Mouse (Mus musculus) embryonic facial prominence, embryonic 14.5 days (tissue): ENCODE data around the gene Zc3h8. TPM values are rescaled to one million over a fixed set of nuclear protein-coding genes. Genes with fewer than 3 reads are reported as not detected.

Experiments
- microRNA-seq: library from miRNA; unstranded; fragments of <30 nt; microRNA quantifications from one replicate; pipeline ENCODE4, GENCODE M21; 2016; ENCODE audit warnings: borderline number of aligned reads
- polyA plus RNA-seq: library from polyadenylated mRNA; unstranded; fragments of >200 nt; fragmentation: Nextera tagmentation; extraction: Ambion mirVana; gene quantifications from 2 replicates; pipeline ENCODE4 v1.2.1, GENCODE M21; 2014

The Zc3h8 gene
- polyA plus RNA-seq, 1 experiment from 2014 or later, result 7.1 TPM

Small RNA genes within 50 kb of the gene (microRNA-seq; reads per million reads assigned to microRNA genes)
- gene Gm22859, result not detected

Other genes with a start within 250 kb of the Zc3h8 start
- gene Mertk, start 245.1 kb downstream of the Zc3h8 start, polyA plus RNA-seq, result 9.6 and 9.8 TPM in 2 replicates
- gene Tmem87b, start 126.0 kb downstream of the Zc3h8 start, polyA plus RNA-seq, result 26.8 and 28.4 TPM in 2 replicates
- 9.1 and 9.8 TPM in 2 replicates for gene Fbln7, start 81.1 kb downstream of the Zc3h8 start, polyA plus RNA-seq
- 1.4 and 2.3 TPM in 2 replicates for gene Zc3h6, start 23.3 kb upstream of the Zc3h8 start, polyA plus RNA-seq
- 15.8 and 16.8 TPM in 2 replicates for gene Gm10762, start 23.6 kb upstream of the Zc3h8 start, polyA plus RNA-seq
- gene Vinac1, start 104.1 kb upstream of the Zc3h8 start, polyA plus RNA-seq, result 0.18 and 0.20 TPM in 2 replicates
- gene Ttl, start 121.9 kb upstream of the Zc3h8 start, polyA plus RNA-seq, result 18.4 and 19.5 TPM in 2 replicates
- 9.2 and 11.5 TPM in 2 replicates for gene Polr1b, start 156.9 kb upstream of the Zc3h8 start, polyA plus RNA-seq
- 25.8 and 30.3 TPM in 2 replicates for gene Chchd5, start 185.6 kb upstream of the Zc3h8 start, polyA plus RNA-seq